Mouse (Mus musculus) CH12.LX (cell line): Measurements from ENCODE around the gene Pde4b.

Source experiments
- CTCF ChIP-seq, 2 experiments: IDR thresholded peaks in 1 of 2; conservative IDR thresholded peaks in 1 of 2; 2 replicates each; pipeline ENCODE4 v1.5.1; 2011 to 2012; ENCODE audit warnings: low read depth in 2 of 2, low read length in 2 of 2, improper control_type of control experiment in 1 of 2, inconsistent platforms in 1 of 2, mild to moderate bottlenecking in 1 of 2, moderate library complexity in 1 of 2
- EP300 ChIP-seq: IDR thresholded peaks from 2 replicates; pipeline ENCODE4 v1.6.1; 2011; ENCODE audit warnings: low read length, improper control_type of control experiment
- GABPA ChIP-seq: IDR thresholded peaks from 2 replicates; pipeline ENCODE4 v1.6.1; 2012; ENCODE audit warnings: low read depth, low read length, improper control_type of control experiment, inconsistent platforms; ENCODE audit not compliant: insufficient replicate concordance
- ZC3H11A ChIP-seq: IDR thresholded peaks from 2 replicates; pipeline ENCODE4 v1.6.1; 2012; ENCODE audit warnings: low read depth, mild to moderate bottlenecking, inconsistent platforms, low read length, improper control_type of control experiment

DNA sequence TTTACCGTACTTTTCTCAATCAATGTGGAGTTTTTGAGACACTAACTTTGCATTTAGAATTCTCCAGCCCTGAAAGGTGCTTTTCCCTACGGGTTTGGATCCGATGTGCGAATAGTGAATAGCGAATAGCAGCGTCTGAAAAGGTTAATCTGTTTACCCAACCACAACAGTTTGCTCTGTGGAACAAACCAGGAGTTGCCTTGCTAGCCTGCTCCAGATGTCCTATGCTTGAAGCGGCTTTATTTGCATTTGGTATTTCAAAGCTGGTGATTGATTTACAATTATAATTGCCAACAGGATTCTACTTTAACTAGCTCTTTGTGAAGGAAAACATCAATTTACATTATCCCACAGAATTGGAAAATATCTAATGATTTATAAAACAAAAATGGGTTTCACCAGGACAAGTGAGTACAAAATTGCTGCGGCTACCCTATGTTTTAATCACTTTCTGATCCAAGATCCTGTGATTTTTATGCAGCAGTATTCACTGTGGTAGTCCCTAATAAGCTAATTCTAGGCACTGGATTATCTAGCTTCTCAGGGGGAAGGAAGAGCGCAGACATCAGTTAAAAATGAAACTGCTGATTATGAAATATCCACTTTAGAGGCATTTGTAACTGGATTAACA is 280.9 kb downstream of the Pde4b start:
- TF ChIP-seq CTCF (conservative IDR thresholded peaks at IDR 0.05 in 1 of 2, IDR thresholded peaks at IDR 0.05 in 1 of 2; ENCODE audit: low read depth in 2 of 2, low read length in 2 of 2) (no peak), ZC3H11A (no peak), EP300 (no peak), GABPA (no peak)
